Mouse (Mus musculus): ENCODE results near the gene Zcchc2. TPM values are rescaled to one million over a fixed set of nuclear protein-coding genes. Genes with fewer than 3 reads are reported as not detected.

The Zcchc2 gene
- total and polyA plus RNA-seq, 3 experiments = 6.8 to 12.6 (median 7.8) TPM

DNA sequence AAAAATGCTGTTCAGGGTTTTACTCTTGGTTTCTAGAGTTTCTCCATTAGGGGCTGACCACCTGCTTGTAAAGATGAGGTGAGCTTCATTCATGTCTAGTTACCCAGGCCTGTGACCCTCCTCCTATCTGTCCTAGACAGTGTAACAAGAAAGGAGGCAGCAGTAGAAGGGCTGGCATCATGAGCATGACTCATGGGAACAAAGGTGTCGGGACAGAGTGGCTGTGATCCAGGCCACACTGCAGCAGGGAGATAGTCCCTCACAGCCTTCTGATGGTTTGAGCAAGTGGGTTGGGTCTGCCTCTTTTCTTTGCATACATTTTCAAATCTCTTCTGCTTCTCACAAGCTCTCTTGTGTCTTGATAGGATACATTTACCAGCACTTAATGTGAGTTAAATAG lies 17.4 kb downstream of the Zcchc2 start:
- Histone ChIP-seq H3K4me2 (ENCODE audit: insufficient read depth, low read depth, poor library complexity, severe bottlenecking) (no peak overlapping the region), H3K27me3 (replicated peaks) (no peaks in the 10 kb centered on the region), H3K4me1 (ENCODE audit: control insufficient read depth in 1 of 2, insufficient read depth in 2 of 2) (peaks cover 0 to 4% of the 10 kb centered on the region in 2 experiments; a peak in 1 of 4 replicates), H3K4me3 (replicated peaks in 1 of 3; ENCODE audit: low read depth in 2 of 3, low read length in 2 of 3, poor library complexity in 1 of 3) (no peak overlapping the region), H3K27ac (ENCODE audit: insufficient read depth, low read depth) (no peak overlapping the region), H3K9ac (ENCODE audit: insufficient read depth, low read depth) (no peak overlapping the region), H3K9me3 (replicated peaks; ENCODE audit: low read length) (no peaks in the 10 kb centered on the region), H3K79me2 (replicated peaks; ENCODE audit: control insufficient read depth, extremely low read depth, insufficient read depth, poor library complexity, severe bottlenecking) (no peaks in the 10 kb centered on the region), H3K36me3 (replicated peaks in 1 of 2; ENCODE audit: control insufficient read depth in 1 of 2, insufficient read depth in 1 of 2, low read length in 1 of 2) (peaks cover 40 to 92% of the 10 kb centered on the region in 2 experiments)
- DNase-seq (ENCODE audit: extremely low read depth) = no peak
- TF ChIP-seq TCF12 (IDR thresholded peaks at IDR 0.05; ENCODE audit: low read depth, low read length) (no peak), MAX (IDR thresholded peaks at IDR 0.05; ENCODE audit: low read length) (no peak), HCFC1 (IDR thresholded peaks at IDR 0.05; ENCODE audit: low read depth, low read length) (no peak), BHLHE40 (IDR thresholded peaks at IDR 0.05; ENCODE audit: low read depth, low read length) (no peak), E2F4 (IDR thresholded peaks at IDR 0.05; ENCODE audit: insufficient replicate concordance, low read depth, low read length) (no peak), POLR2A (IDR thresholded peaks at IDR 0.05; ENCODE audit: low read depth, low read length) (no peak), IRF4 (IDR thresholded peaks at IDR 0.05; ENCODE audit: low read depth, low read length) (no peak), EP300 (IDR thresholded peaks at IDR 0.05; ENCODE audit: low read length) (no peak), JUN (IDR thresholded peaks at IDR 0.05; ENCODE audit: insufficient read depth, low read depth, low read length) (no peak), JUND (conservative IDR thresholded peaks at IDR 0.05; ENCODE audit: low read depth, low read length) (no peak), CHD1 (IDR thresholded peaks at IDR 0.05; ENCODE audit: low read depth, low read length) (no peak), ZMIZ1 (IDR thresholded peaks at IDR 0.05; ENCODE audit: low read depth, low read length) (no peak), USF2 (conservative IDR thresholded peaks at IDR 0.05; ENCODE audit: low read depth, low read length) (no peak)
- in situ Hi-C loops (cut with MboI; ENCODE audit: low pct_ligation_motif_present, low pct_unique_long_range_greater_than_20kb, low sequenced_read_pairs) = no loop called here
- dilution Hi-C loops (cut with MboI; ENCODE audit: extremely low pct_ligation_motif_present, extremely low pct_unique_long_range_greater_than_20kb, low sequenced_read_pairs) = no loop called here

DNA sequence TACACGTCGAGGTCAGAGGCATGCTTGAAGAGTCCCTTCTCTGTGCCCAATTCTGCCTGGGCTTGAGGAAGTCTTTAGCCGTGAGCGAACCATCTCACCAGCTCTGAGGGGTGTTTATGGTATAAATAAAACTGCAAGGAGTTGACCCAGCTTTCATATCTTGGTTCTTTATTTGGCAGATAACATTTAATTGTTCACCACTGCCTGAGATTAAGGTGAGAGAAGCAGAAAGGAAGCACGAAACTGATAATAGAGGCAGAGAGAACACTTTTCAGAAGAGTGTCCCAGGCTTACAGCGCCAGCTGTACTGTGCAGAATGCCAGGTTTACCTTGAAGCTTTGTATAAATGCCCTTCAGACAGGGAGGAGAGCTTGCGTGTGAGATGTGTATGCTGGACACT lies 20.9 kb downstream of the Zcchc2 start:
- no peak for TF ChIP-seq SMC3 (IDR thresholded peaks at IDR 0.05; ENCODE audit: low read depth, low read length)
- TF ChIP-seq MAX (IDR thresholded peaks at IDR 0.05; ENCODE audit: low read length) = no peak
- TF ChIP-seq ETS1 (conservative IDR thresholded peaks at IDR 0.05; ENCODE audit: low read depth, low read length) = no peak
- no peak for TF ChIP-seq MEF2A (IDR thresholded peaks at IDR 0.05; ENCODE audit: borderline replicate concordance, low read depth, low read length)
- TF ChIP-seq GABPA (IDR thresholded peaks at IDR 0.05; ENCODE audit: insufficient replicate concordance, low read depth, low read length) = no peak
- TF ChIP-seq NELFE (IDR thresholded peaks at IDR 0.05; ENCODE audit: low read depth, low read length) = no peak
- TF ChIP-seq JUND (conservative IDR thresholded peaks at IDR 0.05; ENCODE audit: low read depth, low read length) = no peak
- no peak for TF ChIP-seq PAX5 (IDR thresholded peaks at IDR 0.05; ENCODE audit: low read length)
- TF ChIP-seq TCF12 (IDR thresholded peaks at IDR 0.05; ENCODE audit: low read depth, low read length) = no peak
- no peak for TF ChIP-seq CTCF (conservative IDR thresholded peaks at IDR 0.05 in 1 of 2, IDR thresholded peaks at IDR 0.05 in 1 of 2; ENCODE audit: low read depth in 2 of 2, low read length in 2 of 2)
- TF ChIP-seq USF1 (IDR thresholded peaks at IDR 0.05; ENCODE audit: low read depth, low read length) = no peak
- no peak for TF ChIP-seq ZKSCAN1 (IDR thresholded peaks at IDR 0.05; ENCODE audit: borderline replicate concordance, low read depth, low read length)
- TF ChIP-seq RCOR1 (conservative IDR thresholded peaks at IDR 0.05; ENCODE audit: low read depth, low read length) = no peak
- TF ChIP-seq MAFK (IDR thresholded peaks at IDR 0.05; ENCODE audit: insufficient replicate concordance, low read length) = no peak
- no peak for TF ChIP-seq POLR2AphosphoS2 (IDR thresholded peaks at IDR 0.05; ENCODE audit: low read depth, low read length)
- no peak for TF ChIP-seq ZNF384 (IDR thresholded peaks at IDR 0.05; ENCODE audit: low read depth, low read length)
- TF ChIP-seq IRF4 (IDR thresholded peaks at IDR 0.05; ENCODE audit: low read depth, low read length) = no peak
- TF ChIP-seq RAD21 (IDR thresholded peaks at IDR 0.05; ENCODE audit: low read depth, low read length) = no peak
- no peak for TF ChIP-seq TBP (conservative IDR thresholded peaks at IDR 0.05; ENCODE audit: low read depth, low read length)
- no peaks in the 10 kb centered on the region for H3K79me2 ChIP-seq (replicated peaks; ENCODE audit: control insufficient read depth, extremely low read depth, insufficient read depth, poor library complexity, severe bottlenecking)
- peaks cover 27 to 90% of the 10 kb centered on the region in 2 experiments for H3K36me3 ChIP-seq (replicated peaks in 1 of 2; ENCODE audit: control insufficient read depth in 1 of 2, insufficient read depth in 1 of 2, low read length in 1 of 2)
- no peak overlapping the region for H3K9ac ChIP-seq (ENCODE audit: insufficient read depth, low read depth)
- H3K4me1 ChIP-seq (ENCODE audit: control insufficient read depth in 1 of 2, insufficient read depth in 2 of 2) = peaks cover 0 to 4% of the 10 kb centered on the region in 2 experiments; a peak in 1 of 4 replicates
- no peak overlapping the region for H3K4me3 ChIP-seq (replicated peaks in 1 of 3; ENCODE audit: low read depth in 2 of 3, low read length in 2 of 3, poor library complexity in 1 of 3)
- no peak overlapping the region for H3K27ac ChIP-seq (ENCODE audit: insufficient read depth, low read depth)
- no peaks in the 10 kb centered on the region for H3K27me3 ChIP-seq (replicated peaks)
- no peak overlapping the region for H3K4me2 ChIP-seq (ENCODE audit: insufficient read depth, low read depth, poor library complexity, severe bottlenecking)
- DNase-seq (ENCODE audit: extremely low read depth) = no peak
- in situ Hi-C loops (cut with MboI; ENCODE audit: low pct_ligation_motif_present, low pct_unique_long_range_greater_than_20kb, low sequenced_read_pairs) = no loop called here
- H3K9me3 ChIP-seq (replicated peaks; ENCODE audit: low read length) = no peaks in the 10 kb centered on the region
- dilution Hi-C loops (cut with MboI; ENCODE audit: extremely low pct_ligation_motif_present, extremely low pct_unique_long_range_greater_than_20kb, low sequenced_read_pairs) = no loop called here

Data from CH12.LX (cell line).